Mouse (Mus musculus) erythroid progenitor cell, adult 5-6 weeks (primary cell): Measurements from ENCODE around the gene Hnrnpl. TPM values are rescaled to one million over a fixed set of nuclear protein-coding genes. Genes with fewer than 3 reads are reported as not detected.

Source experiments
- ATAC-seq: replicated peaks from 2 replicates; pipeline ENCODE4 v1.8.0; 2016; ENCODE audit warnings: moderate number of reproducible peaks, mild to moderate bottlenecking, moderate TSS enrichment, inconsistent platforms; ENCODE audit not compliant: poor library complexity, low FRiP score, severe bottlenecking
- total RNA-seq, 2 experiments: library from RNA; stranded (forward) in 1 of 2; stranded (reverse) in 1 of 2; fragments of 150-400 nt in 1 of 2; fragments of 186-747, 209-891 nt in 1 of 2; gene quantifications; 2 replicates each; pipeline versions ENCODE4 v1.2.3 to v1.2.4; 2015 to 2017; ENCODE audit warnings: low replicate concordance in 2 of 2

The Hnrnpl gene
- total RNA-seq, 2 experiments from 2014 or later: 202 to 215 TPM

GRCm38 (mm10) chr7:28864288-28864750 is 56.0 kb downstream of the Hnrnpl start:
- no peak for ATAC-seq

GRCm38 (mm10) chr7:28865481-28866300 is 57.4 kb downstream of the Hnrnpl start:
- no peak for ATAC-seq

- no peak for ATAC-seq
These were observed 58.6 kb downstream of the Hnrnpl start for GRCm38 (mm10) chr7:28866769-28867507.

- peak; percentile 84 for ATAC-seq
These were observed 59.4 kb downstream of the Hnrnpl start for GRCm38 (mm10) chr7:28867508-28868340.

GRCm38 (mm10) chr7:28870901-28871664 is 62.7 kb downstream of the Hnrnpl start:
- peak; percentile 65 for ATAC-seq

Other genes with a start within 250 kb of the Hnrnpl start
- gene Samd4b, start 210.4 kb upstream of the Hnrnpl start, total RNA-seq (2015; ENCODE audit: low replicate concordance): 15.9 and 29.6 TPM in 2 replicates
- gene Samd4b, start 210.4 kb upstream of the Hnrnpl start, total RNA-seq (2017; ENCODE audit: low replicate concordance): 8.0 and 20.2 TPM in 2 replicates
- 7.6 and 9.6 TPM in 2 replicates for gene Pak4, start 210.4 kb upstream of the Hnrnpl start, total RNA-seq (2015; ENCODE audit: low replicate concordance)
- gene Pak4, start 210.4 kb upstream of the Hnrnpl start, total RNA-seq (2017; ENCODE audit: low replicate concordance): 2.1 and 5.9 TPM in 2 replicates
- not detected in 2 replicates for gene Acp7, start 177.2 kb upstream of the Hnrnpl start, total RNA-seq (2015; ENCODE audit: low replicate concordance)
- gene Acp7, start 177.2 kb upstream of the Hnrnpl start, total RNA-seq (2017; ENCODE audit: low replicate concordance): not detected in 2 replicates
- not detected in 2 replicates for gene Fbxo27, start 115.7 kb upstream of the Hnrnpl start, total RNA-seq (2015; ENCODE audit: low replicate concordance)
- gene Fbxo27, start 115.7 kb upstream of the Hnrnpl start, total RNA-seq (2017; ENCODE audit: low replicate concordance): 1.4 TPM in 1 of 2 replicates, not detected in the other
- gene Fbxo17, start 91.7 kb upstream of the Hnrnpl start, total RNA-seq (2015; ENCODE audit: low replicate concordance): 2.5 TPM in 1 of 2 replicates, not detected in the other
- gene Fbxo17, start 91.7 kb upstream of the Hnrnpl start, total RNA-seq (2017; ENCODE audit: low replicate concordance): 1.3 TPM in 1 of 2 replicates, not detected in the other
- gene Mrps12, start 66.7 kb upstream of the Hnrnpl start, total RNA-seq (2015; ENCODE audit: low replicate concordance): 12.6 and 27.2 TPM in 2 replicates
- 16.2 and 17.5 TPM in 2 replicates for gene Mrps12, start 66.7 kb upstream of the Hnrnpl start, total RNA-seq (2017; ENCODE audit: low replicate concordance)
- 1.3 and 6.1 TPM in 2 replicates for gene Sars2, start 66.5 kb upstream of the Hnrnpl start, total RNA-seq (2015; ENCODE audit: low replicate concordance)
- gene Sars2, start 66.5 kb upstream of the Hnrnpl start, total RNA-seq (2017; ENCODE audit: low replicate concordance): 0.39 and 4.4 TPM in 2 replicates
- gene Ccer2, start 52.4 kb upstream of the Hnrnpl start, total RNA-seq (2015; ENCODE audit: low replicate concordance): not detected in 2 replicates
- gene Ccer2, start 52.4 kb upstream of the Hnrnpl start, total RNA-seq (2017; ENCODE audit: low replicate concordance): not detected in 2 replicates
- gene Sirt2, start 41.8 kb upstream of the Hnrnpl start, total RNA-seq (2015; ENCODE audit: low replicate concordance): 38.9 and 40.2 TPM in 2 replicates
- 3.6 and 14.5 TPM in 2 replicates for gene Sirt2, start 41.8 kb upstream of the Hnrnpl start, total RNA-seq (2017; ENCODE audit: low replicate concordance)
- 8.3 and 12.2 TPM in 2 replicates for gene Nfkbib, start 41.0 kb upstream of the Hnrnpl start, total RNA-seq (2015; ENCODE audit: low replicate concordance)
- 4.8 and 5.5 TPM in 2 replicates for gene Nfkbib, start 41.0 kb upstream of the Hnrnpl start, total RNA-seq (2017; ENCODE audit: low replicate concordance)
- 4.3 and 8.8 TPM in 2 replicates for gene Rinl, start 19.6 kb upstream of the Hnrnpl start, total RNA-seq (2015; ENCODE audit: low replicate concordance)
- 5.4 and 19.4 TPM in 2 replicates for gene Rinl, start 19.6 kb upstream of the Hnrnpl start, total RNA-seq (2017; ENCODE audit: low replicate concordance)
- 34.2 and 61.2 TPM in 2 replicates for gene Ech1, start 16.7 kb downstream of the Hnrnpl start, total RNA-seq (2015; ENCODE audit: low replicate concordance)
- 10.6 and 14.1 TPM in 2 replicates for gene Ech1, start 16.7 kb downstream of the Hnrnpl start, total RNA-seq (2017; ENCODE audit: low replicate concordance)
- gene Lgals4, start 25.3 kb downstream of the Hnrnpl start, total RNA-seq (2015; ENCODE audit: low replicate concordance): not detected in 2 replicates
- gene Lgals4, start 25.3 kb downstream of the Hnrnpl start, total RNA-seq (2017; ENCODE audit: low replicate concordance): 0.91 and 1.5 TPM in 2 replicates
- not detected in 2 replicates for gene Lgals7, start 55.3 kb downstream of the Hnrnpl start, total RNA-seq (2015; ENCODE audit: low replicate concordance)
- gene Lgals7, start 55.3 kb downstream of the Hnrnpl start, total RNA-seq (2017; ENCODE audit: low replicate concordance): not detected in 2 replicates
- not detected in 2 replicates for gene Capn12, start 72.9 kb downstream of the Hnrnpl start, total RNA-seq (2015; ENCODE audit: low replicate concordance)
- gene Capn12, start 72.9 kb downstream of the Hnrnpl start, total RNA-seq (2017; ENCODE audit: low replicate concordance): 1.2 TPM in 1 of 2 replicates, not detected in the other
- 170 and 189 TPM in 2 replicates for gene Actn4, start 153.8 kb downstream of the Hnrnpl start, total RNA-seq (2015; ENCODE audit: low replicate concordance)
- 173 and 197 TPM in 2 replicates for gene Actn4, start 153.8 kb downstream of the Hnrnpl start, total RNA-seq (2017; ENCODE audit: low replicate concordance)
- 83.8 and 161 TPM in 2 replicates for gene Eif3k, start 173.3 kb downstream of the Hnrnpl start, total RNA-seq (2015; ENCODE audit: low replicate concordance)
- gene Eif3k, start 173.3 kb downstream of the Hnrnpl start, total RNA-seq (2017; ENCODE audit: low replicate concordance): 81.5 and 115 TPM in 2 replicates
- gene Map4k1, start 173.5 kb downstream of the Hnrnpl start, total RNA-seq (2015; ENCODE audit: low replicate concordance): 13.0 and 23.1 TPM in 2 replicates
- 7.3 and 7.9 TPM in 2 replicates for gene Map4k1, start 173.5 kb downstream of the Hnrnpl start, total RNA-seq (2017; ENCODE audit: low replicate concordance)